Mouse (Mus musculus): ENCODE results near the gene Uimc1.

GRCm38 (mm10) chr13:55011981-55012478 lies 88.1 kb downstream of the Uimc1 start:
- TF ChIP-seq POLR2A (IDR thresholded peaks at IDR 0.05; ENCODE audit: borderline replicate concordance, extremely low read depth, low read depth, low read length) (no peak), CTCF (IDR thresholded peaks at IDR 0.05; ENCODE audit: insufficient read depth, low read length) (0 out of 2 replicates have a peak, but pooled peaks have one; percentile 9)

Measured in lung, adult 2 months (tissue).